Mouse (Mus musculus): Measurements from ENCODE around the gene Zfp651. TPM values are rescaled to one million over a fixed set of nuclear protein-coding genes. Genes with fewer than 3 reads are reported as not detected.

The Zfp651 gene
- polyA plus RNA-seq, 1 experiment from 2014 or later, result 11.1 TPM

DNA sequence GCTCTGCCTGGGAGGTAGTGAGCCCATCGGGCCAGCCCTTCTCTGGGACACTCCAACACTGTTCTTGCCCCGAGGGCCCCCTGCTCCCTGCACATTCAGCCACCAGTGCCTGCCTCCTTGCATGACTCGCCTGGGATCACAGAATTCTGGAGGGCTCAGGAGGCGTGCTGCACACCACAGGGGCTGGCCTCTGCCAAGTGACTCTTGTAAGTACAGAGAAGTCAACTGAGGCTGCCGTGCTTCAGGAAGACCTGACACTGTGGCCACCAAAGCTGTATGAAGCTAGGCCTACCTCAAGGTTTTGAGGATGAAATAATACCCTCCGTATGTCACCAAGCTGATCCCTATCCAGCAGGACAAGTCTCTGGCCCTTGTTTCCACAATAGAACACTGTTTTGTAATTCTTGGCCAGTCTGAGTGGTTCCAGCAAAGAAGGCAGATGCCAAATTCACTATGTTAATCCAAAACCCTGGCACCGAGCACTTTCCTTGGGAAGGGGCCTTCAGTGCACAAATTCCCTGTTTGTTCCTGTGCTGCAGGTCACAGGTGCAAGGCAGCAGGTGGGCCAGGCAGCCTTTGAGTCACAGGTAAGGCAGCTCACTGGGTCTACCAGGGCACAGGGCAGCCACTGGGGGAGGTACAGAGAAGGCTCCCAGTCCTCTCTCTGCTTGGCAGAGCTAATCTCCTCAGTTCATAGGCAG, 60.8 kb downstream of the Zfp651 start:
- H3K36me3 ChIP-seq, result no peaks in the 10 kb centered on the region

DNA sequence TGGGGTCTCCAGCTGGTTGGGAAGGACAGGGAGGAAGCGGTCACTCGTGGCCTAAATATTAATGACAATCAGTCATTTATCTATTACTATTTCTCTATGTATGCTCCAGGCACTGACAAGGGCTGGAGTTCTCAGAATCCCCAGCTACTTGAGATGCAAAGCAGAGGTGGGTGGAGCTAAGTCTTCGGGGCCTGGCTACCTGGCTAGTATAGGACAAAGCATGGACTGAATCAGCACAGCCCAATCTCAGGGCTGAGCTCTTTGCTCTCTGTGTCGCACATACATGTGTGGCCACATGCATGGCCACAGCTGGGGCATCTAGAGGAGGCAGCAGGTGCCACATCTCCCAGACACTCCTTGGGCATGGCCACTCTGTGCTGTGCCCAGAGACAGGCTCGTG, 61.6 kb downstream of the Zfp651 start:
- Histone ChIP-seq H3K9ac (no peak overlapping the region), H3K27me3 (replicated peaks) (no peaks in the 10 kb centered on the region), H3K27ac (replicated peaks) (no peak overlapping the region), H3K4me1 (peaks cover 14% of the 10 kb centered on the region), H3K4me3 (no peak overlapping the region), H3K36me3 (no peaks in the 10 kb centered on the region), H3K4me2 (no peak overlapping the region), H3K9me3 (no peaks in the 10 kb centered on the region)
- ATAC-seq (ENCODE audit: extremely low read depth, insufficient number of reproducible peaks, low FRiP score, low TSS enrichment), result no peak
- 63% methylated on average over 5 of the region's 5 CpGs for WGBS

More for the DNA sequence above, 60.8 kb downstream of the Zfp651 start:
- Histone ChIP-seq H3K27ac (replicated peaks) (no peak overlapping the region), H3K4me2 (no peak overlapping the region), H3K4me3 (no peak overlapping the region), H3K4me1 (peaks cover 14% of the 10 kb centered on the region), H3K9ac (0 out of 2 replicates have a peak overlapping the region, but pooled peaks have one; percentile 1), H3K9me3 (no peaks in the 10 kb centered on the region), H3K27me3 (replicated peaks) (no peaks in the 10 kb centered on the region)
- no peak for ATAC-seq (ENCODE audit: extremely low read depth, insufficient number of reproducible peaks, low FRiP score, low TSS enrichment)
- WGBS, result 47% methylated on average over 7 of the region's 7 CpGs

Other genes starting within 250 kb of the Zfp651 start
- gene Lyzl4, start 117.2 kb upstream of the Zfp651 start, polyA plus RNA-seq (2015; fragmentation: Nextera tagmentation; extraction: Ambion mirVana), result not detected in 2 replicates
- gene Vipr1, start 116.6 kb upstream of the Zfp651 start, polyA plus RNA-seq (2015; fragmentation: Nextera tagmentation; extraction: Ambion mirVana), result 0.10 and 0.33 TPM in 2 replicates
- 5.4 and 6.3 TPM in 2 replicates for gene Sec22c, start 53.8 kb upstream of the Zfp651 start, polyA plus RNA-seq (2015; fragmentation: Nextera tagmentation; extraction: Ambion mirVana)
- 163 and 176 TPM in 2 replicates for gene Ss18l2, start 49.0 kb upstream of the Zfp651 start, polyA plus RNA-seq (2015; fragmentation: Nextera tagmentation; extraction: Ambion mirVana)
- gene Nktr, start 40.2 kb upstream of the Zfp651 start, polyA plus RNA-seq (2015; fragmentation: Nextera tagmentation; extraction: Ambion mirVana), result 40.1 and 42.3 TPM in 2 replicates
- gene Klhl40, start 18.3 kb downstream of the Zfp651 start, polyA plus RNA-seq (2015; fragmentation: Nextera tagmentation; extraction: Ambion mirVana), result 1.4 and 2.1 TPM in 2 replicates
- gene Hhatl, start 33.2 kb downstream of the Zfp651 start, polyA plus RNA-seq (2015; fragmentation: Nextera tagmentation; extraction: Ambion mirVana), result 10.3 and 10.7 TPM in 2 replicates
- gene Ccdc13, start 80.1 kb downstream of the Zfp651 start, polyA plus RNA-seq (2015; fragmentation: Nextera tagmentation; extraction: Ambion mirVana), result 0.05 TPM in 1 of 2 replicates, not detected in the other
- 230 and 277 TPM in 2 replicates for gene Higd1a, start 99.0 kb downstream of the Zfp651 start, polyA plus RNA-seq (2015; fragmentation: Nextera tagmentation; extraction: Ambion mirVana)
- 0.64 and 0.79 TPM in 2 replicates for gene Ackr2, start 139.0 kb downstream of the Zfp651 start, polyA plus RNA-seq (2015; fragmentation: Nextera tagmentation; extraction: Ambion mirVana)
- gene Cyp8b1, start 157.0 kb downstream of the Zfp651 start, polyA plus RNA-seq (2015; fragmentation: Nextera tagmentation; extraction: Ambion mirVana), result not detected in 2 replicates
- 0.90 and 0.94 TPM in 2 replicates for gene Fam198a, start 191.7 kb downstream of the Zfp651 start, polyA plus RNA-seq (2015; fragmentation: Nextera tagmentation; extraction: Ambion mirVana)
- 11.7 and 12.4 TPM in 2 replicates for gene Pomgnt2, start 237.8 kb downstream of the Zfp651 start, polyA plus RNA-seq (2015; fragmentation: Nextera tagmentation; extraction: Ambion mirVana)

Measured in heart, embryonic 13.5 days (tissue).